Mouse (Mus musculus): ENCODE data around the gene Hgd.

DNA sequence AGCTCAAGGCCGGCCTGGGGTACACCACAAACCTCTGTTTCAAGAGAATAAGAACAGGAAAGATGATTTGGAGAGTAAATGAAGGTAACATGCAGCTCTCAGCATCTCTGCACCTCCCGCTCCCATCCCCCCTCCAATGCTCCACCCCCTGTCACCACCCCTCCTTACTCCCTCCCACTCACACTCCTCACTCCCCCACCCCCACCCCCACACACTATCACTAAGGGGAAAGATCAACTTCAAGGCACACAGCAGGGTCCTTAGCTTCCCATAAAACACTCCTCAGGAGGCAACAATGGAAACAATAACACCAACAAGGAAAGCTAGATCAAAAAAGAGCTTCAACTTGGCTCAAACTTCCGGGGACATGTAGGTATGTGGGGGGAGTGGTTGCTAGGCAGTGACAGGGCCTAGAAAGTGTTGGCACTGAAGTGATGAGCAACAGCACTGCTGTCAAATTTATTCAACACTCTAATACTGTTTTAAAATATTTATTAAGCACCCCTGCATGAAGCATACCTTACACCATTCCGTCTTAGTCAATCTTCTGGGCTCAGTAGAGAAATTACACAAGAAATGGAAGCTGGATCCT lies 75.9 kb downstream of the Hgd start:
- TF ChIP-seq CTCF (IDR thresholded peaks at IDR 0.05; ENCODE audit: control insufficient read depth, insufficient read depth, low read length), result no peak
- no peak for TF ChIP-seq POLR2A (IDR thresholded peaks at IDR 0.05; ENCODE audit: borderline replicate concordance, control insufficient read depth, low read depth, low read length)

All from bone marrow, adult 2 months (tissue).